Mouse (Mus musculus) granulocyte monocyte progenitor cell, adult 5-6 weeks (primary cell): ENCODE measurements around the gene Nat8l. TPM values are rescaled to one million over a fixed set of nuclear protein-coding genes. Genes with fewer than 3 reads are reported as not detected.

Experiments
- ATAC-seq: replicated peaks from 2 replicates; pipeline ENCODE4 v1.8.0; 2016; ENCODE audit warnings: mild to moderate bottlenecking, moderate TSS enrichment, inconsistent platforms; ENCODE audit not compliant: poor library complexity, severe bottlenecking
- total RNA-seq, 2 experiments: library from RNA; stranded (forward) in 1 of 2; stranded (reverse) in 1 of 2; fragments of 200-712, 200-1000 nt in 1 of 2; fragments of >200 nt in 1 of 2; fragmentation: Nextera tagmentation in 1 of 2; gene quantifications; 2 replicates each; pipeline ENCODE4 v1.2.3; 2014 to 2017

Gene Nat8l
- total RNA-seq, 2 experiments from 2014 or later: 2.2 to 4.8 TPM

DNA sequence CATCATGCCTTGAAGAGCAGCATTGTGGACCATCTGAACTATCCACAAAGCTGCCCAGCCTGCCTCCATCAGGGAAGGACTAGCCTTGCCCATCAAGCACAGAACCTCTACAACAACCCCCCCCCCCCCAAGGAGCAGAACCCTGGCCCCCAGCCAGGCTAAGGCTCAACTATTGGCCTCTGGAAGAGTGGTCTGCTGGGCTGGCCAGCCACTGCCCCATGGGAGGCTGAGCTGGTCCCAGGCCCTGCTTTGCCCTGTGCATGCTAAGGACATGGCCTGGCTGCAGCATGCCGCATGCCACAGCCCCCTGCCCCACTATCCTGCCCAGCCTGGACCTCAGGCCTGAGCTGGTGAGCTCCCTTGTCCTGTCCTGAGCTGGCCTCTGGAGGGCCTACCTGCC, 5.6 kb downstream of the Nat8l start:
- ATAC-seq: no peak

DNA sequence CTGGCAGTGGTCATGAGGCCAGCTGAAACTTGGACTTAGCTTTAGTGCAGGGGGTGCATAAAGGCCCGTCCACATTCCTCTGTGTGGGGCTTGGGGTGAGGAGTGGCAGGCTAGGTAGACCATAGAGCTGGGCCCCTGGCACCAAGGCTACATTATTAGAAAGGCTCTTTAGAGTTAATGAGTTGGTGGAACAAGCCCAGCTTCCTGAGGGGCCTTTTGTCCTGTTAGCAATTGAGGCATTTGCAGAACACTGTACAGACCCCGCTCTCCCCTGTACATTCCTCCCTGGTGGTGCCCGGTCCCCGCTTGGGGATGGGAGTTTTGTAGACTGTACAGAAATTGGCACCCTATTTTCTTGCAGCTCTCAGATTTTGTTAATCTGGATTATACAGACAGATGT, 6.9 kb downstream of the Nat8l start:
- ATAC-seq: no peak

DNA sequence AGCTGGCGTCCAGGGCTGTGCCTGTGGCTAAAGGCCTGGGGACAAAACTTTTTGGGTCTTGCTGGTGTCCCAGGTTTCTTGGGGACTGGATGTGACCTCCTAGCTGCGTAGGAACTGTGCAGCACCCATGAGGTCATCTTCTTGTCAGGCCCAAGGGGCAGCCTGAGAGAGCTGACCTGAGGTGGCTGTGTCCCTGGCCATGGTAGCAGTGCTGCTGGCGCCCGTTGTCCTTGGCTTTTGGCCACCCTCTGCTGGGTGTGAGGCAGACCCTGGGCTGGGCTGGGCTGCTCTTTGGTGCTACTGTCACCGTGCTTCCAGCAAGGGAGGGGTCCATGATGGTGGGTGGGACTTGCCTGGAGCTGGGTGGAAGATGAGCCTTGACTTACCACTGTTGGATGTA, 8.8 kb downstream of the Nat8l start:
- ATAC-seq: no peak

DNA sequence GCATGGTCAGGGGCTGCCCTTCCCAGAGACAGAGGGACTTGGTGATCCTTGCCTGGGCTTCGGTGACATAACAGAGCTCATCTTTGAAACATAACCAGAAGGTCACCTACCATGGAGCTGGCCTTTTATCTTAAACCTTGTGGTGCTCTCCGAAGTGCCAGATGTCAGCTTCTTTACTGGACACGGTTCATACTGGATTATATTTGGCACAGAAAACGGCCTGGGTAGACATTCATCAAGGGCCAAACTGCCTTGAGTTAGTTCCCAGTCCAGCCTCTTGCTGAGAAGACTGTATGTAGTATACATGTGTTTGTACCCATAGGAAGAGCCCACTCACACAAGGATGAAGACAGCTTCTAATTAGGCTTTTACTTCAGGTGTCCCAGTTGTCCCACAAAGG, 11.0 kb downstream of the Nat8l start:
- ATAC-seq: no peak

DNA sequence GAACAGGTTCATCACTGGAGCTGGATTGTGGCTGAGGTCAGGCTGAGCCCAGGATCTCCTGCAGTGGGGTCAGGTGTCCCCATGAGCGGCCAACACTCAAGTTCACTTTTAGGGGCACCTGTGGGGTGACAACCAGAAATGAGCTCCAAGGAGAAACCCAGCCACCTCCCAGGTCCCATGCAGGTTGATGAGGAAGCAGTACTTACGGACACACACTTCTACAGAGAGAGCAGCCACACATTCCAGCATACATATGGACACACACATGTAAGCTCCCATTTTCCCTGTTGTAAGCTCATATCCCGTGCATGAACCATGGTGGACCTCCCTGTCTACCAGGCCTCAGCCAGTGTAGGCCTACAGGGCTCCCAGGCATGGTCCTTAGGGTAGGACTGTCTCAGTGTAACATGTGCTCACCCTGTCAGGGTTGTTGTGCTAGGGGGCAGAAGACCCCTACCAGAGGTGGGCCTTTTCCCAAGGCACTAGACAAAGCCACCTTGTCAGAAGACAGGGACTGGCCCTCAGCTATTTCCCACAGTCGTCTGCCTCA, 11.7 kb downstream of the Nat8l start:
- ATAC-seq: no peak

DNA sequence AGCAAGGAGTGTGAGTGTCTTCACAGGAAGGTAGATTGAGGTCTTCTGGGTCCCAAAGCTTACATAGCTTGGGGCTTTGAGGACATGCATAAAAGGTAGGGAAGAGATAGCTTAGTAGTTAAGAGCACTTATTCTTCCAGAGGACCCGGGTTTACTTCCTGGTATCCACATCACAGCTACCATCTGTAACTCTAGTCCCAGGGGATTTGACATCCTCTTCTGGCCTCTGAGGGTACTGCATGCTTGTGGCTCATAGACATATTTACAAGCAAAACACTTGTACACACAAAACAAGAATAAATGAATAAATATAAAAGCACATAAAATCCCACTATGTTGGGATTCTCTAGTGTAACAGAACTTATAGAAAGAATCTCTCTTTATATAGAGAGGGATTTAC, 18.9 kb downstream of the Nat8l start:
- ATAC-seq: no peak

DNA sequence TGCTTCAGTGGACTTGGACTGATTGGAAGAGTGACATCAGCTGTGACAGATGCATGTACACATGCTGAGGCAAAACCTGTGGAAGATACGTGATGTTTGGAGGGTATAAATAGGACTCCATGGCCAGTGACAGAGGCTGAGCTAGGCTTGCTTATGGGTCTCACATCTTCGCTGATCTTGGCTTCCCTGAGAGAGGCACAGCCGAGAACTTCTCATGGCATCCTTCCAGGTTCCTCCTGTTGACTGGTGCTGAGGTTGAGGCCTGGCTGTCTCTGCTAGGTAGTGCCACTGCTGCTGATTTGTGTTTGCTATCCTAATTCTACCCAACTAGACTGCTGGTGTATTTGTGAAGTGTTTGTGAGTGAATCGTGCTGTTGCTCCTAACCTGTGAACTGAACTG, 23.2 kb downstream of the Nat8l start:
- ATAC-seq: no peak

DNA sequence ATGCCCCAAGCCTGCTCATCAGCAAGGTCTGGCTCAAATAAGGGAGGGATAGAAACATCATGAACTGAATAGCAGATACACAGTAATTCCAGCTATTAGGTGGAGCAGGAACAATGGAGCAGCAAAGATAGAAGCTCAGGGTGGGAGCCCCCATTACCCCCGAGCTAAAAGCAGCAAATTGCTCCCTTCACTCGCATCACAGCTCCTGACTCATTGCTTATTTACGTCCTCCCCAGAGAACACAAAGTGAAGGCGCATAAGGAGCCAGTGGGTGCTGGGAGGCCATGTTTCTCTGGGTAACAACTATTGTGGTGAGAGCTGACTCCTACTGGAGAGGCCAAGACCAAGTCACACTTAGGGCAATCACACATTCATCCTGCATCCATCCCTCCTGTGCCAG, 34.3 kb downstream of the Nat8l start:
- ATAC-seq: no peak

DNA sequence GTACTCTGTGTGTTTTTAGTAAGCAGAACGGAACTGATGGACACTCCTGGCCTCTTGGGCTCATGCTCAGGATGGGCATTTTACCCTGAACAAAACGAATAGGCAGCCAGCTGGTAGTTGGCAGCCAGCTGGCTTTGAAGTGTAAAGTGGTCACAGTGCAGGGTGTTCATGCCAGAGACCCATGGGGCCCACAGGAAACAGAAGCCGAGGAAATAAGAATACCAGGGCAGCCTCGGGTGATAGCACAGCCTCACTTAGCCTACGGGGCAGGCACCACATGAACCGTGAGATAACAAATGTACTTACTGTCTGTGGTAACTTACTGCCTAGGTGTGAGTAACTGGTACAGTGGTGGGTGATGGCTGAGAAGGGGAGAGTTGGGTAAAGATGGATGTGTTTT, 35.2 kb downstream of the Nat8l start:
- no peak for ATAC-seq

DNA sequence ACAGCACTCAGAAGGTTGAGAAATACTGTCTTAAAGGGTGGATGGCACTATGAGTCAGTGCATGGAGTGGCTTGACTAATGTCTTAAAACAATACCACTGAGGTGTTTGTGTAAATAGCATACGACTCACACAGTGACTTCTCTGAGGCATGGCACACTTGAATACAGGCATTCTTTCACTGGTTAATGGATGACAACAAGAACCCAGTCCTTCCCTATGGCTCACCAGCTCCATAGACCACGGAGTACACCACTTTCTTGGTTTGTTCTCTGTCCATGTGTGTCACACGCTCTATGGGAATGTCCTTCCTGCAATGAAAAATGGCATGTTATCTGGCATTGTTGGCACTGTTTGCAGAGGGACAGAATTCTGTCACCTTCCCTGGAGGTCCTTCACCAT, 36.7 kb downstream of the Nat8l start:
- ATAC-seq: no peak

Other genes starting within 250 kb of the Nat8l start
- gene Letm1, start 213.2 kb upstream of the Nat8l start, total RNA-seq (2014; fragmentation: Nextera tagmentation): 24.5 and 25.3 TPM in 2 replicates
- gene Letm1, start 213.2 kb upstream of the Nat8l start, total RNA-seq (2017): 19.9 and 22.3 TPM in 2 replicates
- gene Nsd2, start 175.3 kb upstream of the Nat8l start, total RNA-seq (2014; fragmentation: Nextera tagmentation): 108 and 109 TPM in 2 replicates
- gene Nsd2, start 175.3 kb upstream of the Nat8l start, total RNA-seq (2017): 108 and 136 TPM in 2 replicates
- gene Nelfa, start 59.6 kb upstream of the Nat8l start, total RNA-seq (2014; fragmentation: Nextera tagmentation): 38.0 and 44.6 TPM in 2 replicates
- gene Nelfa, start 59.6 kb upstream of the Nat8l start, total RNA-seq (2017): 33.1 and 34.4 TPM in 2 replicates
- 2.1 and 7.4 TPM in 2 replicates for gene Gm1673, start 12.6 kb upstream of the Nat8l start, total RNA-seq (2014; fragmentation: Nextera tagmentation)
- gene Gm1673, start 12.6 kb upstream of the Nat8l start, total RNA-seq (2017): 14.6 TPM in 1 of 2 replicates, not detected in the other
- 0.58 and 0.97 TPM in 2 replicates for gene Poln, start 173.5 kb downstream of the Nat8l start, total RNA-seq (2014; fragmentation: Nextera tagmentation)
- gene Poln, start 173.5 kb downstream of the Nat8l start, total RNA-seq (2017): 0.69 and 2.5 TPM in 2 replicates
- gene Haus3, start 173.5 kb downstream of the Nat8l start, total RNA-seq (2014; fragmentation: Nextera tagmentation): 56.3 and 65.6 TPM in 2 replicates
- gene Haus3, start 173.5 kb downstream of the Nat8l start, total RNA-seq (2017): 168 and 214 TPM in 2 replicates
- gene Mxd4, start 191.7 kb downstream of the Nat8l start, total RNA-seq (2014; fragmentation: Nextera tagmentation): 36.7 and 43.4 TPM in 2 replicates
- gene Mxd4, start 191.7 kb downstream of the Nat8l start, total RNA-seq (2017): 21.6 and 22.7 TPM in 2 replicates